Mouse (Mus musculus): ENCODE results near the gene Ripor2. TPM values are rescaled to one million over a fixed set of nuclear protein-coding genes. Genes with fewer than 3 reads are reported as not detected.

Gene Ripor2
- total and polyA plus RNA-seq, 2 experiments from 2014 or later: 19.6 to 48.8 TPM

DNA sequence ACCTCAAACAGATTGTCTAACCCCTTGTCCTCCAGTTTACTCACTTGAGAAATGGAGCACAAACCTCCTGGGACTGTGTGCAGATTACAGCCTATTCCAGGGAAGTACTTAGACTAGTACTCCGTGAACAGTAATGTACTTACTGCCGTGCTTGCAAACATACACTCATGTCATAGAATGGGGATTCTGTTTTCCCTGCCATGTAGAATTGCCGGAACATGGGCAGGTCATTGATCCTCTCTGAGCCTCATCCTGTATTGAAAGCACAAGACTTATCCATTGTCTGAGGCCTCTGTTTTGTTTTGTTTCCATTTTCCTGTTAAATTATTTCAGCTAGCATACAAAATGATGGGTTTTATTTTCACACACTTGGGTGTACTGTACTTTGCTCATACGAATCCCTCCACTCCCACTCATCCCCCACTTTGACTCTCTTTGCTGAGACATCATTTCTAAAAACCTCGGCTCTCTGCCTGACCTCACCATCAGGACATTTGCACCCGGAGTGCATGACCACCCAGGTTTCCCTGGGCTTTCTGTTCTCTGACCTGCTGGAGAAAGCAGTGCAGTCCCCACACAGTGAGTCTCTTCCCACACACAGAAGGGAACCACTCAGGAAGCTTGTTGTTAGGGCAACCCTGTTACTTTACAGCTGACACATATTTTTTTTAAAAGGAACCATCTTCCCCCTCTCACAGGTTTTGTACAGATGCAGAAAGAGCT, 35.2 kb downstream of the Ripor2 start:
- H3K36me3 ChIP-seq (ENCODE audit: insufficient read depth, low read length): no peaks in the 10 kb centered on the region
- no peaks in the 10 kb centered on the region for H3K27me3 ChIP-seq (ENCODE audit: insufficient read depth, low read length)
- TF ChIP-seq CTCF (IDR thresholded peaks at IDR 0.05): no peak
- H3K4me2 ChIP-seq (ENCODE audit: low read depth, low read length, poor library complexity, severe bottlenecking): no peak overlapping the region
- no peak overlapping the region for H3K27ac ChIP-seq (ENCODE audit: low read depth, low read length)
- no peak overlapping the region for H3K4me3 ChIP-seq (ENCODE audit: low read depth, low read length)
- no peaks in the 10 kb centered on the region for H3K4me1 ChIP-seq (ENCODE audit: insufficient read depth, low read length)
- no peak overlapping the region for H3K9ac ChIP-seq (replicated peaks; ENCODE audit: low read length, poor library complexity, severe bottlenecking)
- DNase-seq (ENCODE audit: low spot score) (no peak), ATAC-seq (ENCODE audit: low FRiP score) (no peak)
- 49% methylated on average over 6 of the region's 6 CpGs for WGBS
- H3K9me3 ChIP-seq (ENCODE audit: low read length): no peaks in the 10 kb centered on the region

DNA sequence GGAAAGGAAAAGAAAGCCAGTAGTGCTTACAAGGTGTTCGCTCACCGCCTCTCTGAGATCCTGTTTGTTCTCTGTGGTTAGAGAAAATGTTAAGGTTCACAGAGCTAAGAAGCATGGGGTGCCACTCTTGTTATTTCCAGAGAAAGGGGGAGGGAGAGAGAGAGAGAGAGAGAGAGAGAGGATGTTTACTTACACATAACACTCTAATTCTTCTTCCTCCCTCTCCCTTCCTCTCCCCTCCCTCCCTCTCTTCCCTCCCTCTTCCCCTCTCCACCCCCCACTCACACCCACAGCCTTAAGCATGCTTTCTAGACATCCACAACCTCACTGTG, 35.8 kb downstream of the Ripor2 start:
- no peaks in the 10 kb centered on the region for H3K9me3 ChIP-seq (ENCODE audit: low read length)
- 73% methylated on average over 2 of the region's 2 CpGs for WGBS
- H3K36me3 ChIP-seq (ENCODE audit: insufficient read depth, low read length): no peaks in the 10 kb centered on the region
- ATAC-seq (ENCODE audit: low FRiP score): no peak
- no peak for TF ChIP-seq CTCF (IDR thresholded peaks at IDR 0.05)
- no peak overlapping the region for H3K9ac ChIP-seq (replicated peaks; ENCODE audit: low read length, poor library complexity, severe bottlenecking)
- H3K27ac ChIP-seq (ENCODE audit: low read depth, low read length): no peak overlapping the region
- H3K27me3 ChIP-seq (ENCODE audit: insufficient read depth, low read length): no peaks in the 10 kb centered on the region
- no peaks in the 10 kb centered on the region for H3K4me1 ChIP-seq (ENCODE audit: insufficient read depth, low read length)
- H3K4me2 ChIP-seq (ENCODE audit: low read depth, low read length, poor library complexity, severe bottlenecking): no peak overlapping the region
- no peak for DNase-seq (ENCODE audit: low spot score)
- H3K4me3 ChIP-seq (ENCODE audit: low read depth, low read length): no peak overlapping the region

DNA sequence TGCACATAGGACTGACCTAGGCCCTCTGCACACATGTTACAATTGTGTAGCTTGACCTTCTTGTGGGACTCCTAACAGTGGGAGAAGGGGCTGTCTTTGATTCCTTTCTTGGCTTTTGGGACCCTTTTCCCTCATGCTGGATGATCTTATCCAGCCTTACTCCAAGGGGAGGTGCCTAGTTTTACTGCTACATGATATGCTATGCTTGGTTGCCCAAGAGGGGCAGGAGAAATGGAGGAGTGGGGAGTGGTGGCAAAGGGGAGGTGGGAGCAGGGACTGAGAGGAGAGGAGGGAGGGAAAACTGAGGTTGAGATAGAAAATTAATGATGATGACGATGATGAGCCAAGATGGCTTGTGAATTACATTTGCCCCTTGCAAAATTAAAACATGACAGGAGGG, 37.7 kb downstream of the Ripor2 start:
- H3K4me1 ChIP-seq (ENCODE audit: insufficient read depth, low read length): 0 out of 2 replicates have a peak, but pooled peaks cover under 1% of the 10 kb centered on the region
- no peak overlapping the region for H3K9ac ChIP-seq (replicated peaks; ENCODE audit: low read length, poor library complexity, severe bottlenecking)
- 95% methylated on average over 1 of the region's 1 CpGs for WGBS
- no peak overlapping the region for H3K4me2 ChIP-seq (ENCODE audit: low read depth, low read length, poor library complexity, severe bottlenecking)
- no peak overlapping the region for H3K4me3 ChIP-seq (ENCODE audit: low read depth, low read length)
- ATAC-seq (ENCODE audit: low FRiP score) (no peak), DNase-seq (ENCODE audit: low spot score) (no peak)
- H3K36me3 ChIP-seq (ENCODE audit: insufficient read depth, low read length): no peaks in the 10 kb centered on the region
- no peaks in the 10 kb centered on the region for H3K9me3 ChIP-seq (ENCODE audit: low read length)
- H3K27me3 ChIP-seq (ENCODE audit: insufficient read depth, low read length): no peaks in the 10 kb centered on the region
- TF ChIP-seq CTCF (IDR thresholded peaks at IDR 0.05): no peak
- H3K27ac ChIP-seq (ENCODE audit: low read depth, low read length): no peak overlapping the region

DNA sequence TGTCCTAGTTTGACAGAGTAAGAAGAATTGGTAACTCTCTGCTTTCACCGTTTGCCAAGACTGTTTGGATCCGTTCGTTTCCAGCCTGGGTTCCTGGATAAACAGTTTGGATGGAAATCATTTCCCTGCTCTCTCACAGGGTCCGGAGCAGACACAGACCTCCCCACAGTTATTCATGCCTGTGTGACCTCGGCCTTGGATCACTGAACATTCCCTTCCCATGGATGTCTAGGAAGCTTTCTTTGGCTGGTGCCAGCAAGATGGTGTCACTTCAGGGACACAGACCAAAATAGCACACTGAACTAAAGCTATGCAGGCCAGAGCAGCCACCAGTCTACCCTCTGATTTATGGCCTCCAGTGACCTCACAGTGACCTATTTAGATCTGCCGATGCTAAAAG, 38.5 kb downstream of the Ripor2 start:
- TF ChIP-seq CTCF (IDR thresholded peaks at IDR 0.05): no peak
- no peaks in the 10 kb centered on the region for H3K36me3 ChIP-seq (ENCODE audit: insufficient read depth, low read length)
- no peak overlapping the region for H3K4me2 ChIP-seq (ENCODE audit: low read depth, low read length, poor library complexity, severe bottlenecking)
- peak; percentile 40 for DNase-seq (ENCODE audit: low spot score)
- H3K27me3 ChIP-seq (ENCODE audit: insufficient read depth, low read length): no peaks in the 10 kb centered on the region
- H3K27ac ChIP-seq (ENCODE audit: low read depth, low read length): no peak overlapping the region
- 0 out of 2 replicates have a peak, but pooled peaks cover 5% of the 10 kb centered on the region for H3K4me1 ChIP-seq (ENCODE audit: insufficient read depth, low read length)
- no peak for ATAC-seq (ENCODE audit: low FRiP score)
- H3K9me3 ChIP-seq (ENCODE audit: low read length): no peaks in the 10 kb centered on the region
- no peak overlapping the region for H3K9ac ChIP-seq (replicated peaks; ENCODE audit: low read length, poor library complexity, severe bottlenecking)
- WGBS: 57% methylated on average over 6 of the region's 6 CpGs
- no peak overlapping the region for H3K4me3 ChIP-seq (ENCODE audit: low read depth, low read length)

DNA sequence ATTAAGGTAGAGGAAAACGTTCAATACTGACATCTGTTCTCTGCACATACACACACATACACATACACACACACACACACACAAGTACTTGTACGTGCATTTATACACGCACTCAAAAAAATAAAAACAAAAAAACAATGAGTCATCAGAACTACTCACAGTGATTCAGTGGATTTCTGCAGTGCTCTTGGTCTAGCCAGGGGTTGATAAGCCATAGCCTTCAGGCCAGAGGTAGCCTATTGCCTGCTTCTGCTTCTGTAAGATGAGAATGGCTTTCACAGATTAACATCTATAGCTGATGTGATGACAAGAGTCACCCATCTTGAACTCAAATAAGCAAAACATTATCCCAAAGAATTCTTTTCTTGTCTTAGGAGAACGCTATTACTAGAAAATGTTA, 41.6 kb downstream of the Ripor2 start:
- Histone ChIP-seq H3K27ac (ENCODE audit: low read depth, low read length) (no peak overlapping the region), H3K9me3 (ENCODE audit: low read length) (no peaks in the 10 kb centered on the region), H3K4me1 (ENCODE audit: insufficient read depth, low read length) (peaks cover 7% of the 10 kb centered on the region; the same call in 1 of the 2 replicates), H3K4me3 (ENCODE audit: low read depth, low read length) (no peak overlapping the region), H3K9ac (replicated peaks; ENCODE audit: low read length, poor library complexity, severe bottlenecking) (no peak overlapping the region), H3K4me2 (ENCODE audit: low read depth, low read length, poor library complexity, severe bottlenecking) (no peak overlapping the region), H3K27me3 (ENCODE audit: insufficient read depth, low read length) (no peaks in the 10 kb centered on the region), H3K36me3 (ENCODE audit: insufficient read depth, low read length) (no peaks in the 10 kb centered on the region)
- no peak for TF ChIP-seq CTCF (IDR thresholded peaks at IDR 0.05)
- DNase-seq (ENCODE audit: low spot score): no peak
- 92% methylated on average over 4 of the region's 4 CpGs for WGBS
- no peak for ATAC-seq (ENCODE audit: low FRiP score)

DNA sequence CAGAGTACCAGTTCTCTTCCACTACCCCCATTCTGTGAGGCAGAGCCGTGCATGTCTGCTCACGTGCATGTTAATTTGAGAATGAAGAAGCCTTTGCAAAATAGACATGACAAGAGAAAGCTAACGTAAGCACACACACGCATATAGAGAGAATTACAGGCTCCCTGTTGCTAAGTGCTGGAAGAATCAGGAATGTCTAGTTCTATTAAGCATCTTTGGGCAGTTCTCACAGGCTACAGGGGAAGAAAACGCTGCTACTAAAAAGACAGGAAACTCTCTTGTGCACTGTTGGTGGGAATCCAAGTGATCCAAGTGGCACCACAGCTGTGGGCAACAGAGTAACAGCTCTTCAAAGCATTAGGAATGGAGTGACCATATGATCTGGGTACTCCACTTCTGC, 43.1 kb downstream of the Ripor2 start:
- 17% methylated on average over 5 of the region's 5 CpGs for WGBS
- peak; percentile 57 for DNase-seq (ENCODE audit: low spot score)
- H3K4me1 ChIP-seq (ENCODE audit: insufficient read depth, low read length): peaks cover 18% of the 10 kb centered on the region; the same call in 1 of the 2 replicates
- H3K9ac ChIP-seq (replicated peaks; ENCODE audit: low read length, poor library complexity, severe bottlenecking): no peak overlapping the region
- H3K4me3 ChIP-seq (ENCODE audit: low read depth, low read length): no peak overlapping the region
- ATAC-seq (ENCODE audit: low FRiP score): peak; percentile 41; the same call in 1 of the 2 replicates
- no peaks in the 10 kb centered on the region for H3K36me3 ChIP-seq (ENCODE audit: insufficient read depth, low read length)
- H3K27me3 ChIP-seq (ENCODE audit: insufficient read depth, low read length): no peaks in the 10 kb centered on the region
- peak overlapping the region; percentile 26; the same call in 1 of the 2 replicates for H3K27ac ChIP-seq (ENCODE audit: low read depth, low read length)
- H3K4me2 ChIP-seq (ENCODE audit: low read depth, low read length, poor library complexity, severe bottlenecking): no peak overlapping the region
- no peaks in the 10 kb centered on the region for H3K9me3 ChIP-seq (ENCODE audit: low read length)
- no peak for TF ChIP-seq CTCF (IDR thresholded peaks at IDR 0.05)
